Mouse (Mus musculus) erythroblast, embryonic 14.5 days (primary cell): Measurements from ENCODE around the gene 1700016K19Rik.

Experiments
- GATA1 ChIP-seq: IDR thresholded peaks from 2 replicates; pipeline ENCODE4 v1.6.1; 2012; ENCODE audit warnings: low read length, inconsistent platforms, mixed read lengths
- TAL1 ChIP-seq: IDR thresholded peaks from 3 replicates; pipeline ENCODE4 v1.6.1; 2012; ENCODE audit warnings: low read length, inconsistent platforms, mixed read lengths

GRCm38 (mm10) chr11:75970629-75971028 is 29.1 kb upstream of the 1700016K19Rik start:
- TF ChIP-seq TAL1 (no peak), GATA1 (no peak)
